Mouse (Mus musculus) gastrocnemius, postnatal 10 days (tissue): ENCODE measurements around the gene Gm3164. TPM values are rescaled to one million over a fixed set of nuclear protein-coding genes. Genes with fewer than 3 reads are reported as not detected.
"Not testable (repeated sequence)": the region's sequence is repeated elsewhere in the genome, so short reads cannot be mapped to it uniquely, and the experiment has no call there.

ENCODE experiments used
- DNase-seq: peaks from one replicate; pipeline ENCODE4 v3.0.0; 2021; ENCODE audit warnings: mixed read lengths
- long read RNA-seq, 2 experiments: library from polyadenylated mRNA; stranded (forward); transcript quantifications; one replicate each; pipeline ENCODE4 v2.0.0; 2021
- total RNA-seq, 2 experiments: library from RNA; stranded (reverse); gene quantifications; 2 replicates each; pipeline ENCODE4 v1.2.3; 2021

Gene Gm3164
- total RNA-seq: 1 to 10 TPM in 1 of 2 experiments, under 1 TPM in 1; 0.52 to 1.3 TPM
- long read RNA-seq, experiment 1: 0 reads
- long read RNA-seq, experiment 2: 0 reads

- DNase-seq: peak; percentile 45
These were observed at the start of gene Gm3164 for GRCm38 (mm10) chr14:4414965-4415835. Gm3164 (plus strand) TSS chr14:4415448.

DNA sequence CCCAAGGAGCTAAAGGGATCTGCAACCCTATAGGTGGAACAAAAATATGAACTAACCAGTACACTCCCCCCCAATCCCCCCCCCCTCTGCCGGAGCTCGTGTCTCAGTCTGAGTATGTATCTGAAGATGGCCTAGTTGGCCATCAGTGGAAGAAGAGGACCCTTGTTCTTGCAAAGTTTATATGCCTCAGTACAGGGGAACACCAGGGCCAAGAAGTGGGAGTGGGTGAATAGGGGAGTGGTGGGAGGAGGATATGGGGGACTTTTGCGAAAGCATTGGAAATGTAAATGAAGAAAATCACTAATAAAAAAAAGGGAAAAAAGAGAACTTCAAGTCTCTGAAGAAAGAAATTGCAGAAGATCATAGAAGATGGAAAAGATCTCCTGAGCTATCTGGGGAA is 46.3 kb upstream of the Gm3164 start:
- not testable (repeated sequence) for DNase-seq

DNA sequence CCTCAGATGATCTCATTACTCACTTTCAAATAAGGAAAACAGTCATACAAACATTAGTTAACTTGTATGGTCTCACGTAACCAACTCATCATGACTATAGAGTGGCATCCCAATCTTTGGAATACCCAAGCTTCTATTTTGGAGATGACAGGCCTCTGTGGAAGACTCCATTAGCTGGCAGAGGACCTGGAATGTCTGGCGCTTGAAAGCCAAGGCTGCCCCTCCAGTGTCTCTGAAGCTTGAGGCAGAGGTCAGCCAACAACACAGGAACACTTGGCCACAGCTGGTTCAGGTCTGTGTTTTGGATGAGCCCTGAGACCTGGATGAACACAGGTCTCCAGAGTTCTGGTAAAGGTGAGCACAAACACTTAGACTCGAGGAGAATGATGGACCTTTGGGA is 45.6 kb upstream of the Gm3164 start:
- DNase-seq: not testable (repeated sequence)

DNA sequence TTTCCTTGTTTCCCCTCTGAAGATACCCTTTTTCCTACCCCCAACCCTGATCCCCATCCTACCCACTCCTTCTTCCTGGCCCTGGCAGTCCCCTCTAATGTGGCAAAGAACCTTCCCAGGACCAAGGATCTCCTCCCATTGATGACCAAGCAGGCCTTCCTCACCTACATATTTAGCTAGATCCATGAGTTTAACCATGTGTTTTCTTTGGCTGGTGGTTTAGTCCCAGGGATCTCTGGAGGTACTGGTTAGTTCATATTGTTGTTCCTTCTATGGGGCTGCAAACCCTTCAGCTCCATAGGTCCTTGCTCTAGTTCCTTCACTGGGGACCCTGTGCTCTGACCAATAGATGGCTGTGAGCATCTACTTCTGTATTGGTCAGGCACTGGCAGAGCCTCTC is 37.4 kb upstream of the Gm3164 start:
- DNase-seq: not testable (repeated sequence)

DNA sequence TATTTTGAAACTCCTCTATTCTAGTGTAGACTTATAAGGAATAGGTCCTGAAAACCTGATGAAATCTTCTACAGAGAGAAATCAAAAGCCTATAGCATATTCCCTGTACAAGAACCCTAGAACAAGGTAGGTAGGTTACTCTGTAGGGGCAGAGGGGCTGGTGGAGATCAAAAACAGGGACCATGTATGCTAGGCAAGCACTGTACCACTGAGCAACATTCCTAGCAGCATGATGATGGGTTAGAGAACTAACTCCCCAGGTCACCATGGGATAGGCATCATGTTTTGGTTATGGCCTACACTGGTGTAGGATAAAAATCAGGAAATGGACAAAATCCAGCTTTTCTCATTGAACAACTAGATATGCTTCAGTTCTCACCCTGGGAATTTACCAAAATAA is 29.6 kb upstream of the Gm3164 start:
- DNase-seq: not testable (repeated sequence)

DNA sequence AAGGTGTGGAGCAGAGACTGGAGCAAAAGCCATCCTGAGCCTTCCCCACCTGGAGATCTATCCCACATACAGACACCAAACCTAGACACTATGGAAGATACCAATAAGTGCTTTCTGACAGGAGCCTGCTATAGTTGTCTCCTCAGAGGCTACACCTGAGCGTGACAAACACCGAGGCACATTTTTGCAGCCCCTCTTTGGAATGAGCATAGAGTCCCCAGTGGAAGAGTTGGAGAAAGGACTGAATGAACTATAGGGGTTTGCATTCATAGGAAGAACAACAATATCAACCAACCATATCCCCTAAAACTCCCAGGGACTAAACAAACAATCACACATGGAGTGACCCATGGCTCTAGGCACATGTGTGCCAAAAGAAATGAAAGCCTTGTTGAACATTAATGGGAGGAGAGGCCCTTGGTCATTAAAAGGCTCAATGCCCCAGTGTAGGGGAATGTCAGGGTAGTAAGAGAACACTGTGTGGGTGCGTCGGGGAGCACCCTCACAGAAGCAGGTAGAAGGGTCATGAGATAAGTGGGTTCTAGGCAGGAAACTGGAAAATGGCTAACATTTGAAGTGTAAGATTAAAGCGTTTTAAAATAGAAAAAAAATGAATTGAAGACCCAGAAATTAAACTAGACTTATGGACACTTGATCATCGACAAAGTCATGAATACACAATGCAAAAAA is 22.3 kb upstream of the Gm3164 start:
- DNase-seq: not testable (repeated sequence)

- DNase-seq: not testable (repeated sequence)
These were observed 18.0 kb upstream of the Gm3164 start, which contains the start of gene Gm3159 for GRCm38 (mm10) chr14:4397226-4397625. Gm3159 (plus strand) TSS chr14:4397526.

DNA sequence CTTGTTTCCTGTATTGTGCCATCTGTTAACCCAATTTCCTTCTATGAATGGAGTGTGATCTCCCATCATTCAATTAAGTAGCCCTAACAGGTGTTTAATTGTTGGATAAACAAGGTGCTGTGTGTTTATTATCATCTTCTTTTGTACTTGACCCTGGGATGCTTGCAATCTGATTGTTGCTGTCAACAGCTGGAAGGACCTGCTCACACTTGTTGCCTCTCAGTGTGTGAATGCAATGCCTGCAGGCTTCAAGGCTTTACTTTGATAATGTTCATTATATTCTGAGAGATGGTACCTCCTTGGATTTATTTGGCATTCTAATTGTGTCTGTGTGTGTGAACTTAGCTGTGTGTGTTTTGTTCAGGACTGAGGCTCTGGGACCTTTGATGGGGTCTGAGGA is 16.6 kb upstream of the Gm3164 start:
- DNase-seq: not testable (repeated sequence)

DNA sequence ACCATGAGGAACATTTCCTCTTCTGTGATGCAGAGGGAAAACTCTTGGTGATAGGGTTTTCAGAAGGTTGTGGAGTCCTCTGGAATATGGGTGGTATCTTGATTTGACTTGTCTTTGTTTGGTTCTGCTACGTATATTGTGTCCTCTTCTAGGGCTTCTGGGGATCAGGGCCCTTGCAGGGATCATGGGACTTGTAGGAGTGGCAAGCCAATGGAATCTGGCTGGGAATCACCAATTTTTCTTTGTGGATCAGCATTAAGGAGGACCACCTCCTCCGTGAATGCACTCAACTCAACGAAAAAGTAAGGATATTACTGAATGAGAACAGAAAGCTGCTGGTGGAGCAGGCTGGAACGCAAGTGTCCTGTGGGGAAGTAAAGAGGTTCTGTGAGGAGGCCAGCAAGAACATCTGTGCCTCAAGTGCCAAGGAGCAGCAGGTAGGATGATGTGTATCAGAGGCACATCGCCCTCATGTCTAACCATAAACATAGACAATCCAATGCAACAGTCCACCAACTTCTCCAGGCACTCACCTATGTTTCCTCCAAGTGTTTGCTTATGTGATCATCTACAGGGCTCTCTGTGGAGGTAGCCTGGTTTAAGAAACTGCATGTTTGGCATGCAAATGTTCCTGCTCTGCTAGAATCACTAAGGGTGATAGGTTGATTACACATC is 15.0 kb upstream of the Gm3164 start:
- DNase-seq: not testable (repeated sequence)

GRCm38 (mm10) chr14:4401245-4401644 is 14.0 kb upstream of the Gm3164 start:
- DNase-seq: not testable (repeated sequence)

DNA sequence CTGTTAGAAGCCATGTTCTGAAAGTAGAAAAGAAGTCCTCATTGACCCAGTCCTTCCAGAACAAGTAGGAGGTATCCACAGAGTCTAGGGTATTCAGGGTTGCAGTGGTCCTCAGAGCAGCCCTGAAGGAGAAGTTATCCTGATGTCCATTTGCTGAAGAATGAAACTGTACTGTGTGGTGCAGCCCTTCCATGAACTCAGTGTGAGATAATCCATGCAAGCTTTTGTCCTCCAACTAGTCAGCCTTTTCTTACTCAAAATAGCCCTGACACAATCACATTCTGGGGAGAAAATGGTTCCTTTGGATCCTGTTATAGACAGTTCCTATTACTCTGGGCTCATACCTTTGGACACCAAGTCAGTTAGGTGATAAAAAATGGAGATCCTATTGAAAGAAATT is 11.4 kb upstream of the Gm3164 start:
- not testable (repeated sequence) for DNase-seq

- DNase-seq: not testable (repeated sequence)
These were observed 5.3 kb upstream of the Gm3164 start for GRCm38 (mm10) chr14:4409939-4410338.

DNA sequence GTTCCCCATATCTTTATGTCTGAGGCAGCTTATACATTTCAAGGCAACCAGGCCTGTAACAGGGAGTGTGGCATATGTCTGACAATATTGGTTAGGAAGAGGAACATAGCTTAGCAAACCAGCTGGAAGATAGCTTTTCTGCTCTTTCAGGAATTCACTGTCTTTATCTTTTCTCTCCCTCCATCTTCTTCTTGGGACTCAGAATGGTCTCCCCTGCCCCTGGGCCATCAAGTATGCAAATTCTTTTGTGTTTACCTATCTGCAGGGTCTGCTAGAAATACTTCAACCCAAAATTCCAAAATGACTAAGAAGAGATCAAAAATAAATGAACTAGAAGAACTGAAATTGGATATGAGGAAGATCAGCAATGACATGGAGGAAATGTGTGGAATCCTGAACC is 15.4 kb downstream of the Gm3164 start, which contains the start of gene Gm3173:
TSS of gene Gm3173 (plus strand) at position 301 of the 400 bp plus-strand sequence.
- DNase-seq: not testable (repeated sequence)

- not testable (repeated sequence) for DNase-seq
These were observed 66.2 kb downstream of the Gm3164 start, which contains the start of gene Gm3182 for GRCm38 (mm10) chr14:4481445-4481844. Gm3182 (plus strand) TSS chr14:4481745.

Other genes starting within 250 kb of the Gm3164 start
- not detected for gene Gm2974, start 232.9 kb upstream of the Gm3164 start, total RNA-seq
- not detected for gene Gm3138, start 165.8 kb upstream of the Gm3164 start, total RNA-seq
- not detected for gene Gm3149, start 98.2 kb upstream of the Gm3164 start, total RNA-seq
- gene 2610042L04Rik, start 80.7 kb upstream of the Gm3164 start, total RNA-seq: under 1 TPM; 0.19 to 0.79 TPM
- not detected for gene Gm3159, start 17.9 kb upstream of the Gm3164 start, total RNA-seq
- not detected for gene Gm3173, start 15.5 kb downstream of the Gm3164 start, total RNA-seq
- gene Gm3182, start 66.3 kb downstream of the Gm3164 start, total RNA-seq: not detected
- not detected for gene Gm3047, start 140.0 kb downstream of the Gm3164 start, total RNA-seq
- gene Gm8159, start 216.9 kb downstream of the Gm3164 start, total RNA-seq: not detected
- not detected for gene Gm3239, start 248.7 kb downstream of the Gm3164 start, total RNA-seq